Mouse (Mus musculus) forelimb bud, embryonic 11.5 days (tissue): ENCODE measurements around the gene C5ar2.
A peak's percentile ranks its signal among the peaks of the same experiment; 100 is the strongest.
"Not testable (repeated sequence)": the region's sequence is repeated elsewhere in the genome, so short reads cannot be mapped to it uniquely, and the experiment has no call there.

Experiments
- DNase-seq: peaks from one replicate; pipeline ENCODE4 v3.0.0-alpha.2; 2012; ENCODE audit warnings: low read depth, low spot score

The C5ar2 gene

DNA sequence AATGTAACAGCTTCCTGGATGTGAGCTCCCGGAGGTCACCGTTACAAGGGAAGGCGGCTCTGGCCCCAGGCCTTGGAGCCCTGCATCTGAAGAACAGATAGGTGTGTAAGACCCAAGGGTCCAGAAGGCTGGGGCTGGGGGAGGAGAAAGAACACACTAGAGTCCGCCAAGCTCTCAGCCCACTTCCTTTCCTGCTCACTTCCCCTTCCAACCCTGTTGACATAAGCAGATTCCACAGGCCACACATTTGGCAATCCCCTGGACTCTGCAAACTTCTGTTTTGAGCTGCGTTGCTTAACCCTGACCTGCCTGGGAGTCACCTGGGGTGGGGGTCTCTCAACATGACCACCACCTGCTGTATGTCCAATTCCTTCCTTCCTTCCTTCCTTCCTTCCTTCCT is at the start of gene C5ar2:
Gene C5ar2, minus strand, starts transcription at position 88 of the 400 bp plus-strand sequence.
- no peak for DNase-seq

DNA sequence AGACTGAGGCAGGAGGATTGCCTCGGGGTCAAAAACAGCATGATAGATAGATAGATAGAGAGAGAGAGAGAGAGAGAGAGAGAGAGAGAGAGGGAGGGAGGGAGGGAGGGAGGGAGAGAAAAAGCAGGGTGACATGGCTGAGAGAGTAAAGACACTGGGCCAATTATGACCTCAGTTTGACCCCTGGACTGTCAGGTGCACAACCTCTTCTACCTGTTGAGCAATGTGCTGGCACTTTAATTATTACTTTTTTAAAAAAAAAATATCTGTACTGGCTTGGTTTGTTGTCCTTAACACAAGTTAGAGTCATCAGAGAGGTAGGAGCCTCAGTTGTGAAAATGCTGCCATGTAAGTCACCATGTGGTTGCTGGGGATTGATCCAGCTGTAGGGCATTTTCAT is 43.8 kb upstream of the C5ar2 start:
- no peak for DNase-seq

DNA sequence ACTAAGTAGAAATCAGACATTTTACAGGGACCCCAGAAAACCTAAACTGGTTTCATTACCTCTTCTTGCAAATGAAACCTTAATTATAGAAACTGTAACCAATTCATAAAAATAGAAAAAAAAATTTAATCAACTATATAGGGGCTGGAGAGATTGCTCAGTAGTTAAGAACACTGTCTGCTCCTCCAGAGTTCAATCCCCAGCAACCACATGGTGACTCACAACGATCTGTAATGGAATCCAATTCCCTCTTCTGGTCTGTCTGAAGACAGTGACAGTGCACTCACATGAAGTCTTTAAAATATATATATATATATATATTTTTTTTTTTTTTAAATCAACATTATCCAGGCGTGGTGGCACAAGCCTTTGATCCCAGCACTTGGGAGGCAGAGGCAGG is 43.1 kb upstream of the C5ar2 start:
- no peak for DNase-seq

DNA sequence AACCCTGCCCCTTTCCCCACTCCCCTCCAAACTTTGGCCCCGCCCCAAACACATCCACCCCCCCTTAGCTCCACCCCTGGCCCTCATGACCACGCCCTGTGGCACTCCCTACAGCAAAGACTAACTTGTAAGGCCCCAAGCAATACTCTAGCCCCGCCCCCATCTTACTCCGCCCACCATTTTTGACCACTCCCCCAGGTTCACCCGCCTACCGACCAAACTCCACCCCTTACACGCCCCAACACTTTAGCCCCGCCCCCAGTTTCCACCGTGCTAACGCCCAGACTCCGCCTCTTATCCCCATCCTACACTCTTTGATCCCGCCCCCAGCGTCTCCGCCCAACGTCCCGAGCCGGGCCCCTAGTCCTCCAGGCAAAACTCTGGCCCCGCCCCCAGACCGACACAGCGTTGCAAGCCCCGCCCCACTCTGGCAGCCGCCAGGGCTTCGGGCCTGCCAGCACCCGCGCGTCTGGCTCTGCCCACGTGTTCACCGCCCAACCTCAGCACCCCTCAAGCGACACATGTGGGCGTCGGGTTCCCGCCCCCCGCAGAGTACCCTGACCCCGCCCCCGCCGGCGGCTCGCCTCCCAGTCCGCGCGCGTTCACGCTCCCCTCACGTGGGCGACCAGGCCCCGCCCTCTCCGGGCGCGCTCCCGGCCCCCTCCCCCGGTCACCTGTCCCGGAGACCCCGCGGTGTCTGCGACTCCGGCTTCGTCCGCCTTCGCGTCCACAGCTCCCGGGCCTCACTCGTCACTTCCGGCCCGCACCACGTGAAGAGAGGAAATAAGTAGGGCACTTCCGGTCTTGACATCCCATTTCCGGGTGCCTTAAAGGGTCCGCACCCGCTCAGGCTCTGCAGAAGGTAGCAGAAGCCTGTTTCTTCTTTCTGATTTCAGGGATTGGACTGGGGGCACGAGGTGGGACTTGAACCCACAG is 42.3 kb upstream of the C5ar2 start, which contains the start of gene Ccdc9:
Gene Ccdc9, minus strand, starts transcription at position 770 of the 936 bp plus-strand sequence.
- peak; percentile 98 for DNase-seq

DNA sequence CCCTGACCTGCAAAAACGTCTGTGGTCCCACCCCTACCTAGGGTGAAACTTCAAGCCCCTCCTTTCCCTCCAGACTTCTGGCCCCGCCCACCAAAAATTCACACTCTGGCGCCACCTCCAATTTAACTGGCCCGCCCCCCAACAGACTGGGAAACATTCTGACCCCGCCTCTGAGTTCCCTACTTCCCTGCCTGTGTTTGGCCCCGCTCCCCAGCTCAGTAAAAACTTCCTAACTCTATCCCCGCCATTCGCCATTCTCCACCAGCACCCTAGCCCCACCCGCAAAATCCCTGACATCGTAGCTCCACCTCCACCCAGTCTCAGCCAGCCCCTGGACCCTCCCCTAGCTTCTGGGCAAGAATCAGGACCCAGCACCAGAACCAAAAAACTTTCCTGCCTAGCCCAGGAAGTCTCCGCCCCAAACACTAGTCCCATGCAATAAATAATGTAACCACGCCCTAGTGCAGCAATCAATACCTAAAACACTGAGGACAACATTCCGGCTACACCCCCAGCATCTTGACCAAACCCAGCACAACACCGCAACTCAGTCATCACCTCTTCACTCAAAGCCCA is 41.6 kb upstream of the C5ar2 start:
- peak; percentile 52 for DNase-seq

DNA sequence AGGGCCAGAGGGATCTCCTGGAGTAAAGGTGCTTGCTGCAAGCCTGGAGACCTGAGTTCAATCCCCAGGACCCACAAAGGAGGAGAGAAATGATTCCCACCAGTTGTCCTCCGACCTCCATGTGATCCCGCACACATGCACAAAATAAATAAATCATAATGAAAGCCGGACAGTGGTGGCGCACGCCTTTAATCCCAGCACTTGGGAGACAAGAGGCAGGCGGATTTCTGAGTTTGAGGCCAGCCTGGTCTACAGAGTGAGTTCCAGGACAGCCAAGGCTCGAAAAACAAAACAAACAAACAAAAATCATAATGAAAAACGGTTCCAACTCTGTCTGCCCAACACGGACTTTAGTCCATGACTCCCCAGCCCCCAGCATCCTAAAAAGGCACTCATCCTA is 41.0 kb upstream of the C5ar2 start:
- DNase-seq = no peak

DNA sequence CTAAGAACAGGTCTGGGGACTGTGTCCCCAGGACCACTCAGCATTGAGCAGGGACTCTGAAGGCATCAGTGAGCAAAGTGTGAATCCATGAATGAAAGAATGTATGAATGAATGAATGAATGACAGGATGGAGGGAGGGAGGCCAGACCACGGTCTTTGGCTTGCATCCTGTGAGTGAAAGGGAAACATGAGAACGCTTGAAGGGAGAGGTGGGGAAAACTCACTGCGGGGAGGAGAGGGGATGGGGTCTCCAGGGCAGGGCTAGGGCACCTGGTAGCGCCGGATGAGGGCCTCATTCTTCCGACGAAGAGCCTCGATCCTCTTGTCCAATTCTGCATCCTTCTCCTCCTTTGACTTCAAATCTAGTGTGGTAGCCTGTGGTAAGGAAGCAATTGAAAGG is 40.0 kb upstream of the C5ar2 start:
- no peak for DNase-seq

DNA sequence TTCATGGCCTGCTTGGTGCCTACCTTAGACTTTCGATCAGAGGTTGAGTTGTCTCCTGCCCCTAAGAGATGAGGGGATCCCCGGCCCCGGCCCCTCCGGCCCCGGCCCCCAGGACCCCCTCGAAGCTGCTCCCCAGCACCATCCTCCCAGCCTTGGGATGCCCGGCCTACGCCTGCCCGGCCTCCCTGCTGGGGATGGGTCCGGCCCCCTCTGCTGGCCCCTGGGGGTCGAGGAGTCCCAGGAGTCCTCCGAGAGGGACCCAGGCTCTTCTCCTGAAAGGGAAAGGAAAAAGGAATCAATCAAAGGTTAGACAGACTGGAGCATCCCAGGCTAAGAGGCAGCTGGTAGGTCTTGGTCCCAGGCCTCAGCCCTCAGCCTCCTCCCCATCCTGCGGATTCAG is 38.4 kb upstream of the C5ar2 start:
- DNase-seq = no peak

DNA sequence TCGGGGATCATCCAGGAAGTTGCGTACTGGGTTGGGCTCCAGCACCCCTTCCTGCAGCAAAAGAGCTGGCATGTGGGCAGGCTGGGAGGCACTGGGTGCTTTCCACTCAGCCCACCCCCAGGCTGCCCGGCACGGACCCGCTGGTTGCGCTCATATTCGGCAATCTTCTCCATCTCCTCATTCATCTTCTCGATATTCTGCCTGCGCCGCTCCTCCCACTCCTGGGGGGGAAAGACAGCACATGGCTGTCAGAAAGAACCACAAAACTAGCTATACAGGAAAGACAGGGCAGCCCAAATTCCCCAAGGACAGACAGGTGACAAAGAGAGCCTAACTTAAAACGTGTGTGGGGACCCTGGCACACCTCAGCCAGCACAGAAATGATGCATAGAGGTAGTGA is 36.8 kb upstream of the C5ar2 start:
- DNase-seq = no peak

DNA sequence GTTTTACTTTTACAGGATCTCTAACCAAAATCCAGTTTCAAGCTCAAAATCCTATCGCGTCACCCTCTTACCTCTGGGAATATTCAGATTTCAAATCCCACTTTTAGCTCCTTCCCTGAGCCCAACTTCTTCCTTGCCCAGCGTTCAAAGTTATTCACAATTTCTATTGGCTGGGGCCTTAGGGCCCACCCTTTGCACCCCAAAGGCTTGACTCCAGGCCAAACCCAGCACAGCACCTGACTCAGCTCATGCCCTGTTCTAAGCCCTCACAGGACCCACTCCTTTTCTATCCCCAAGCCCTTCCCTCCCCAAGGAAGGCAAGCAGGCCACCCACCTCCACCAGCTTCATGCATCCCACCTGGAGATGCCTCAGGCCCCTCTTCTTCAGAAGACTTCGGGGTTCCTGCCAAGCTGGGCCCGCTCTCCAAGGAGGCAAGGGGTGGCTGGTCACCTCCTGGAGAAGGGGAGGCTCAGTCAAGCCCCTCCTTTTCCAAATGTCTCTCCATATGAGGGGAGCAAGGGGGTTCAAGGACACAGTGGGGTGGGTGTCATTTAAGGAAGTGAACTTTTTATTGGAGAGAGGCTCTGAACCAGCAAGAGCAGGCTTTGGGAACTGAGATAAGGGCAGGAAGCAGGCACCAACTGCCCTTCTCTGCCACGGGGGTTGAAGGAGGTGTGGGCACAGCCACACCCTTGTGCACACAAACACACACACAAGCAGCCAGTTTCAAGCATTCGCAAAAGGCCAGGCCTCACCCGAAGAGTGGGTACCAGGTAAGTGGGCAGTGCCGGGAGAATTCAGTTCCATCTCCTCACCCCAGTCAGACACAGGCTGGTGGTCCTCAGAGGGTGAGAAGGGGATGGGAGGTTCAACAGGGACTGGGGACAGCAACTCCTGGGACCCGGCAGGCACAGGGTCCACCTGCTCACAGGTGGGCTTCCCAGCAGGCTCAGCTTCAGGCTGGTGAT is 31.3 kb upstream of the C5ar2 start:
- no peak for DNase-seq

DNA sequence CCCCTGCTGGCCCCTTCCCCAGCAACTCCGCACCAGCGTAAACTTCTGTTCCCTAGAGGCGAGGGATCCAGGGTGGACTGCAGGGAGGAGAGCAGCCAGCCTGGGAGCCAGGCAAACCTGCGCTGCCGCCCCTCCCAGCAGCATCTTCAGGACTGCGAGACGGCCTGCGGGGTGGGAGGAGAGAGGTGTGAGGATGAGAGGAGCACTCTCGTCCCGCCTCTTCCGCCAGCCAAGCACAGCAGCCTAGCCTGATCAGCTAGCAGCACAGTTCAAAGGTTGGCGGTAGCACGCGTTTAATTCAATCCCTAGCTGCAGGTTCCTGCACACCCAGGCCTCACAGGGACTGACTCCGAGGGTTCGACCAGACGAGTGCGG is 29.8 kb upstream of the C5ar2 start:
- DNase-seq = no peak

DNA sequence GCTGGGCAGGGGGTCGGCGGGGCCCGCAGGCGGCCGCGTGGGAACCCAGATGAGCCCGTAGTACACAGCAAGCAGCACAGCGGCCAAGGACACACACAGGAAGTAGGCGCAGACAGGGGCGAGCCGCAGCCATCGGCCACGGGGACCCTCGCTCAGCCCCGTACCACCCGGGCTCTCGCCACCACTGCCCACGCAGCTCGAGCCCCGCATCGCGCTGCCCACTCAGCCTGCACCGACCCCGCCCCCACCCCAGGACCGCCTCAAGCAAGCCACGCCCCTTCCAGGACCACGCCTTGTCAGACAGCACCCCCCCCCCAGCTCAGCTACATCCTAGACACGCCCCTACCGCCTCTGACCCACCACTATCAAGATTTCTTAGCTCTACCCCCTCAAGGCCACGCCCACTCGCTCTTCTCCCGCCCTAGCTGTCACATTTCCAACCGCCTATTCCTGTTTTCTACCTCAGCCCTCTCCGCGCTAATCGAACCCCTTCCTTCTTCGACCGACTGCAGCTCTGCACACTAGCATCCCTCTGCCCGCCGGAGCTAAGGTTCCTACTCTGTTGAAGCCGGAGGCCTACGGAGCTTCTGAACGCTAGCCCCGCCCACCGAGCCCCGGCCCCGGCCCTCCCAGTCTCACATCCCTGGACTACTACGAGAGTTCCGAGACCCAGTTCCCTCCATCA is 29.3 kb upstream of the C5ar2 start, which contains the start of gene Inafm1:
Gene Inafm1, minus strand, starts transcription at position 537 of the 685 bp plus-strand sequence.
- DNase-seq = peak; percentile 91

DNA sequence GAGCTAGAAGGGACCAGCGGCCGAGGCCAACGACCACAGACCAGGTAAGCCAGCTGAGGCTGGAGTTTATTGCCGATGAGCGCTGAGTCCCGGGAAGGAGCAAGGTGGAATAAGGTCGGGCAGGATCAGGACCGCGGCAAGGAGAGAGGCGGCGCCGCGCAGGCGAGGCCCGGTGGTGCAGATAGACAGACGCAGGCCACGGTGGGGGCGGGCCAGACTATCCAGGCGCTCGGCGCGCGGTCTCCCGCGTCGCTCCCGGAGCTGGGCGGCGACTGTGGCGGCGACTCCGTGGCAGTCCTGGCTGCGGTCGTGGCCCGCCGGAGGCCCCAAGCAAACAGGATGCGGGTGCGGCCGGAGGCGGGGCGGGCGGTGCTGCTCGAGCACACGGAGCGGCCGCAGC is 28.7 kb upstream of the C5ar2 start:
- peak; percentile 45 for DNase-seq

DNA sequence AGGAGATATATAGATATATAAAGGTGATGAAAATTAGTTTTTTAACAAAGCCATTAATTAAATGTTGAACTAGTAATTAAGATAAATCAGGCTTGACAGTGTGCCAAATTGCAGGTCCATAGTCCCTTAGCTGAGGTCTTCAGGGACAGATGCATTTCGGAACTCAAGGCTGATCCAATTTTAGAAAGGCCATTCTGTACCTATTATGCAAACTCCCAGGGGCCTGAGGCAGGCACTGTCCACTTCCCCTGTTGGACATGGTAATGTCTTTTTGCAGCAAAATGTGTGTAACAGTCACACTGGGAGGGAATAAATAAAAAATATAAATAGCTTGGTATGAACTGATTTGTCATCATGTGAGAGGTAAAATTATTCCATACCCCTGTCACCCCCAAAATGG is 27.2 kb upstream of the C5ar2 start:
- no peak for DNase-seq

DNA sequence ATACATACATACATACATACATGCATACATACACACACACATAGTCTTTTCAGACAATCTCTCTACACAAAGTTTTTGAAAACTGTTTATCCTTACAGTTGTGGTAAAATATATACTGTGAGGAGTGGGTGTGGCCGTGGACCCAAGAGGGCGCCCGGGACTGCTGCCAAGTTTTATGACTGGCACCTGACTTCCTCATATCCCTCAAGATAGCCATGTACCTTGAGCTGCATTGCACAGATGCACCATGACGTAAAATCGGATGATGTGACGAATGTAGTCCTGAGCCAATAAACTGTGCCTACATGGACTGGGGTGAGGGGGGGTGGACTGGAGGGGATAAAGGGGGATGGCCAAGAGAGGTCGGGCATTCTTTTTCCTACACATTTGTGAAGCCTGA is 22.6 kb upstream of the C5ar2 start:
- DNase-seq = not testable (repeated sequence)

DNA sequence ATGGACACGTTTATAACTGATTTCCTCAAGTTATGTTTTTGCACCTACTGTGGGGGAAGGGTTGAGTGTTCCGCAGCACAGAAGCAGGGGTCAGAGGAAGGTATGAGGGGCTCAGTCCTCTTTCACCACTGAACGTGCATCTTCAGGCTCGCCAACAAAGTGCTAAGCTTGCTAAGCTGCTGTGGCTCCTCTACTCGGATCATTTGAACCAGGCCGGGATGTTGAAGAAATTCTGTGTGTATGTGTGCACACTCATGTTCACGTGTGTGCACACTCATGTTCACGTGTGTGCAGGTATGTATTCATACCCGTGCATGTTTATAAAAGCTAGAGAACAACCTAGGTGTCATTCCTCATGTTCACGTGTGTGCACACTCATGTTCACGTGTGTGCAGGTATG is 21.9 kb upstream of the C5ar2 start:
- no peak for DNase-seq

DNA sequence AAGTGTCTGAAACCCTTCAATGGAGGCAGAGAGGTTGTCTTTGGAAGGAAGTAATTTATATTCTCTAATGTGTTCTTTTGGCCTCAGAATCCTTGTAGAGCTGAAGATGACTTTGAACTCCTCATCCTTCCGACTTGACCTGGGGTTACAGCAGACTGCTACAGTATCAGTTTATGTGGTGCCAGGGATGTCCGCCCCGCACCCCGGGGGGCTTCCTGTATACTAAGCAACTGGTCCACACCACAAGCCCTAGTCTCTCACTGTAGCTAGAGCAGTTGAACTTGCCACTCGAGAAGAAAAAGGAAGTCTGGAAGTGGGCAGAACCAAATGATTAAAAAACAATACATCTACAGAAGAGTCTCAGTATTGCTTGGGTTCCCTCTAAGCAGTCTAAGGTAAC is 19.9 kb upstream of the C5ar2 start:
- no peak for DNase-seq

DNA sequence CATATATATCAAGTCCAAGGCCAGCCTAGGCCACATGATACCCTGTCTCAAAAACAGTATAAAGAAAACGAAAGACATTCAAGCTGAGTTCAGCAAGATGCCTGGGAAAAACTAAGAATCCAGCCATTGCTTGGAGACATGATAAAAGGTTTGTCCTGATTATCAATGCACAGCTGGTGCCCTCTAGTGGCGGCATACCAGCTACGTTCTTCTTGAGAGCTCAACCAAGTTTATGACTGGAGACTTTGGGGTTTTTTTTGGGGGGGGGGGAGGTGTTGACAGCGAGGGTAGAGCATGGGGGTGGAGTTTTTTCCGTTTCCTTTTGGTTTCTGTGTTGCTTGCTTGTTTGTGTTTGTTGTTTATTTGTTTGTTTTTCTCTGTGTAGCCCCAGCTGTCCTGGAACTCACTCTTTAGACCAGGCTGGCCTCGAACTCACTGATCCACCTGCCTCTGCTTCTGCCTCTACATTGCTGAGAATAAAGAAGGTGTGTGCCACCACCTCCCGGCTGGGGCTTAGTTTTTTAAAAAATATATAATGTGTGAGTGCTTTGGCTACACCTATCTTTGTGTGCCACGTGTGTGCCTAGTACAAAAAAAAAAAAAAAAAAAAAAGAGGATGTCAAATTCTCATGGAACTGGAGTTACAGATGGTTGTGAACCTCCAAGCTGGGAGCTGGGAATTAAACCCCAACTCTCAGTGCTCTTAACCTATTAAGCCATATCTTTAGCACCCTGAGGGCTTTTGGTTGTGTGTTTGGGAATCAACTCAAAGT is 19.2 kb upstream of the C5ar2 start:
- DNase-seq = peak; percentile 69

DNA sequence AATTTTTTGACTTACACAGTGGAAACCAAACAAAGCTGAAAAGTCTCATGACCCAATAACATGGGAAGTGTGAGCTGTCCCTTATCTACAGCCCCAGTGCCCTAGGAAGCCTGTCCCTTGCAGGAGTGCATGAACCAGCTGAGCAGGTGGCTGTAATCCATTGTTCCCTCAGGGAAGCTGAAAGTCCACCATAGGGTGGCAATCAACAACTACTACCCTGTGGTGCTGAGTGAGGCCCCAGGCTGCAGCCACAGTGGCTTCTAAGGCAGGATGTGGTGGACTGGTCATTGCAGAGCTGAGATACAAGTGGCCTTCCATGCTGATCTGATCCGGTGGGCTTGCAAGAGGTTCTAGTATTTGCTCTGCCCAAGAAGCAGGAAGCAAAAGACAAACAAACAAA is 17.1 kb upstream of the C5ar2 start:
- DNase-seq = no peak

DNA sequence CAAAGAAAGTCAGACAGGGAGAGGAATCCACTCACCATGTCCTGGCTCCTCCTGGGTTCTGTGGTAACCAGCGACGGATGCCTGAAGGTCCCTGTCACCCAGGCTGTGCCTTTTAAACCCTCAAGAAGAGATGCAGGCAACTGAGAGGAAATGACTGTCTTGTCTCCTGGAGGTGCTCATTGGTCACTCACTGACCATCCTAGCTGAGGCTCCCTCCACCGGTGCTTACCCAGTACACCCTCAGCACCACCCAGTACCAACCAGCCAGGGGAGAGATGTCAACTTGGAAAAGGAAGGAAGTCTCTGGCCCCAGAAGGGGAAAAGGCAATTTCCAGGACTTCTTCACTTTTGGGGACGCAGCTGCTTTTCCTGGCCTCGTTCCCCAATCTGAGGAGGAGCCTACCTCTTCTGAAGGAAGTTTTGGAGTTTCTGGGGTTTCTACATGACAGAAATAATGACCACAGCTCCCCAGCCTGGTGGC is 15.2 kb upstream of the C5ar2 start, which contains the start of gene C5ar1:
Gene C5ar1, minus strand, starts transcription at position 431 of the 481 bp plus-strand sequence.
- DNase-seq = no peak
